Comparison of ENCODE assay signal across 27 mouse cellular contexts in the genomic region with DNA sequence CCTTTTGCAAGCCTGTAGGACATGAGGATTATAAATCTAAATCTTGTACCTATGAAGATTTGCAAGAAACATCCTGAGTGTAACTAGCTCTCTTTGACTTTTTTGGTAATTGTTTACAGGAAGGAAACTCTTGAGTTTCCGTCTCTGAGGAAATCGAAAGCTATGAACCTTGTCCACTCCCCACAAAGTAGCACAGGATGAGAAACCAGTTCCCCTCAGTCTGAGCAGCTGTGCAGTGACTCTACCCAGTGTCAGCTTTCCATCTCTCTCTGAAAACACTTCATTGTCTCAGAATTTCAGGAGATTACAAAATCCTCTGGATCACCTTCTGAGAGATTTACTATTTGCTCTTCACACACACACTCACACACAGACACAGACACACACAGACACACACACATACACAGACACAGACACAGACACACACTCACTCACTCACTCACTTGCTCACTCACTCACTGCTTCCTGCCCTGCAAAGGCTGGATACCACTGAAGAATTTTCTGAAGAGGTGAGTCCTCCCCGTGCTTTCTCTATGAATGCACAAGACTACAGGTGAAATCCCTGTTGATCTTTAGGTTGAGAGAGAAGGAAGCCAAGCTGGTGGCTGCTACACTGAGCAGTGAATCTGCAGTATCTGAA. TPM values are rescaled to one million over a fixed set of nuclear protein-coding genes. Genes with fewer than 3 reads are reported as not detected.
A peak's percentile ranks its signal among the peaks of the same experiment; 100 is the strongest.
DNase-seq lines count a peak whose midpoint lies in the region; ATAC-seq lines count a peak whose summit lies in the region.
"Had no signal": no experiment of that assay in that cellular context is flagged by ENCODE, and none has a peak within 500 bp of the region (broad histone marks: within the 10 kb centered on the region; RNA-seq: fewer than 3 reads in every experiment).

A gene (plus strand): TSS at position 218 of the 640 bp plus-strand sequence.

- peak; percentile 92 for ATAC-seq in inflammation-experienced regulatory T-cells, adult 6 months
- 0 out of 2 replicates have a peak, but pooled peaks have one; percentile 22 for ATAC-seq in monocyte, adult 5-6 weeks (replicated peaks; ENCODE audit: insufficient number of reproducible peaks, low FRiP score, low TSS enrichment, poor library complexity, severe bottlenecking)

- DNase-seq in CD4-positive helper T cell, adult 2 months (ENCODE audit: low read depth, low spot score): peak; percentile 53
- DNase-seq in T-cell, adult 2 months (ENCODE audit: low spot score): peak; percentile 63
- peak; percentile 81 for DNase-seq in heart, adult 11 months
- peak; percentile 3 for DNase-seq in lung, postnatal 14 days
- peak; percentile 53 to 54 for DNase-seq in spleen, postnatal 36 days (ENCODE audit: low spot score in 2 of 2)
- DNase-seq in thymus, postnatal 25 days: peak; percentile 41

RNA-seq across cellular contexts. Expression of the gene that starts here (rescaled TPM):
- polyA plus RNA-seq in inflammation-experienced regulatory T-cells, adult 6 months (2017; shearing (Covaris generic)): 10 to 100 TPM; 52.2 to 73.3 (median 72.7) TPM
- 5.0 to 30.4 TPM (median 5.0 TPM) in 3 replicates for total RNA-seq in monocyte, adult 5-6 weeks (2017)
- total RNA-seq: layer of hippocampus, adult 18-20 months; layer of hippocampus, postnatal 10 days; left cerebral cortex, adult 18-20 months; left cerebral cortex, postnatal 14 days; MEL had no signal
- polyA plus RNA-seq: brain, embryonic 14.5 days; cortical plate, adult 2 months; embryonic facial prominence, embryonic 14.5 days; forebrain, embryonic 11.5 days; heart, embryonic 10.5 days; heart, embryonic 15.5 days; hindbrain, embryonic 12.5 days; hindbrain, postnatal 0 days; intestine, postnatal 0 days; kidney, embryonic 15.5 days; limb, embryonic 11.5 days; midbrain, embryonic 10.5 days; midbrain, embryonic 15.5 days; Patski had no signal

Comparison
In these comparisons a context has a peak if more than half of its experiments do, and no peak if none do; other contexts are left out.
1. Peak in every context shown above with its lines: DNase-seq and ATAC-seq.
2. DNase-seq: peak in every context shown above with its lines; median percentile 81 in heart, adult 11 months; 63 in T-cell, adult 2 months; 54 in spleen, postnatal 36 days; 53 in CD4-positive helper T cell, adult 2 months; 41 in thymus, postnatal 25 days; 3 in lung, postnatal 14 days.